Mouse (Mus musculus) G1E (cell line): Measurements from ENCODE around the gene Mycbpap. TPM values are rescaled to one million over a fixed set of nuclear protein-coding genes. Genes with fewer than 3 reads are reported as not detected.

Source experiments
- ATAC-seq: 2 replicates; pipeline ENCODE4 v1.8.0; 2016; ENCODE audit warnings: mild to moderate bottlenecking; ENCODE audit not compliant: insufficient number of reproducible peaks, poor library complexity, low FRiP score, severe bottlenecking; ENCODE audit errors: extremely low read depth
- DNase-seq: peaks from one replicate; pipeline ENCODE4 v3.0.0; 2012; ENCODE audit warnings: low spot score
- H3K27me3 ChIP-seq: 2 replicates; pipeline ENCODE4 v1.6.1; 2012; ENCODE audit warnings: mild to moderate bottlenecking, low read length, inconsistent platforms; ENCODE audit not compliant: insufficient read depth
- H3K36me3 ChIP-seq: replicated peaks from 2 replicates; pipeline ENCODE3; 2012; ENCODE audit warnings: mild to moderate bottlenecking, inconsistent platforms
- H3K4me1 ChIP-seq: 2 replicates; pipeline ENCODE4 v1.6.1; 2012; ENCODE audit warnings: low read depth, low read length, inconsistent platforms, mixed read lengths; ENCODE audit not compliant: insufficient read depth
- H3K4me3 ChIP-seq: 2 replicates; pipeline ENCODE4 v1.5.1; 2012; ENCODE audit warnings: low read depth, mild to moderate bottlenecking, inconsistent platforms, low read length, moderate library complexity, mixed read lengths
- H3K9me3 ChIP-seq: replicated peaks from 2 replicates; pipeline ENCODE4 v1.6.1; 2012; ENCODE audit warnings: inconsistent platforms
- CTCF ChIP-seq: IDR thresholded peaks from 2 replicates; pipeline ENCODE4 v1.5.1; 2012; ENCODE audit warnings: low read depth, low read length, inconsistent platforms, mixed read lengths
- GATA1 ChIP-seq: IDR thresholded peaks from 2 replicates; pipeline ENCODE4 v1.6.1; 2012; ENCODE audit warnings: borderline replicate concordance, low read length, inconsistent platforms, mixed read lengths
- GATA2 ChIP-seq: IDR thresholded peaks from 2 replicates; pipeline ENCODE4 v1.6.1; 2012; ENCODE audit warnings: low read depth, low read length, inconsistent platforms, borderline replicate concordance
- POLR2AphosphoS5 ChIP-seq: IDR thresholded peaks from 2 replicates; pipeline ENCODE4 v1.6.1; 2012; ENCODE audit warnings: low read depth, low read length, inconsistent platforms; ENCODE audit not compliant: insufficient replicate concordance
- TAL1 ChIP-seq: conservative IDR thresholded peaks from 2 replicates; pipeline ENCODE4 v1.6.1; 2012; ENCODE audit warnings: low read depth, low read length, inconsistent platforms, mixed read lengths
- polyA plus RNA-seq: library from polyadenylated mRNA; stranded (reverse); fragments of >175 nt; gene quantifications from 2 replicates; pipeline ENCODE4 v1.2.3, GENCODE M21; 2012
- total RNA-seq, 2 experiments: library from RNA; stranded (forward) in 1 of 2; stranded (reverse) in 1 of 2; fragments of 200-1000 nt in 1 of 2; fragments of >200 nt in 1 of 2; fragmentation: Nextera tagmentation in 1 of 2; gene quantifications; 2 replicates each; pipeline ENCODE4 v1.2.3; 2014 to 2017

The Mycbpap gene
- total and polyA plus RNA-seq, 3 experiments = not detected

GRCm38 (mm10) chr11:94563821-94564220, 42.3 kb upstream of the Mycbpap start:
- Histone ChIP-seq H3K36me3 (no peaks in the 10 kb centered on the region), H3K4me3 (no peak overlapping the region)
- no peak for DNase-seq

GRCm38 (mm10) chr11:94563383-94563782, 41.8 kb upstream of the Mycbpap start:
- no peak for ATAC-seq
- Histone ChIP-seq H3K27me3 (peaks cover 30% of the 10 kb centered on the region; the same call in 1 of the 2 replicates), H3K4me3 (no peak overlapping the region), H3K9me3 (no peaks in the 10 kb centered on the region), H3K36me3 (no peaks in the 10 kb centered on the region), H3K4me1 (no peaks in the 10 kb centered on the region)
- no peak for TF ChIP-seq CTCF
- no peak for TF ChIP-seq GATA1
- DNase-seq = no peak

More at GRCm38 (mm10) chr11:94563821-94564220, 42.3 kb upstream of the Mycbpap start:
- H3K27me3 ChIP-seq = peaks cover 30% of the 10 kb centered on the region; the same call in 1 of the 2 replicates
- TF ChIP-seq POLR2AphosphoS5 = no peak
- TF ChIP-seq TAL1 = no peak
- no peak for TF ChIP-seq GATA2
- no peak for TF ChIP-seq CTCF
- TF ChIP-seq GATA1 = no peak
- no peaks in the 10 kb centered on the region for H3K9me3 ChIP-seq
- no peaks in the 10 kb centered on the region for H3K4me1 ChIP-seq
- ATAC-seq = no peak

- DNase-seq = no peak
- Histone ChIP-seq H3K9me3 (no peaks in the 10 kb centered on the region), H3K27me3 (no peaks in the 10 kb centered on the region), H3K4me3 (no peak overlapping the region), H3K4me1 (no peaks in the 10 kb centered on the region), H3K36me3 (no peaks in the 10 kb centered on the region)
- no peak for TF ChIP-seq GATA1
- no peak for TF ChIP-seq CTCF
- no peak for TF ChIP-seq TAL1
- no peak for ATAC-seq
Measured at GRCm38 (mm10) chr11:94558226-94558625, 36.7 kb upstream of the Mycbpap start.

- Histone ChIP-seq H3K4me3 (no peak overlapping the region), H3K36me3 (peaks cover 13% of the 10 kb centered on the region), H3K4me1 (peaks cover 23% of the 10 kb centered on the region), H3K9me3 (no peaks in the 10 kb centered on the region), H3K27me3 (peaks cover 8% of the 10 kb centered on the region; the same call in 1 of the 2 replicates)
- ATAC-seq (no peak), DNase-seq (no peak)
- TF ChIP-seq GATA2 (no peak), CTCF (no peak), TAL1 (no peak), POLR2AphosphoS5 (no peak), GATA1 (no peak)
Measured at GRCm38 (mm10) chr11:94550442-94550744, 28.9 kb upstream of the Mycbpap start.

GRCm38 (mm10) chr11:94549691-94550441, 28.3 kb upstream of the Mycbpap start:
- Histone ChIP-seq H3K4me1 (peaks cover 23% of the 10 kb centered on the region), H3K36me3 (peaks cover 14% of the 10 kb centered on the region), H3K4me3 (no peak overlapping the region), H3K9me3 (no peaks in the 10 kb centered on the region), H3K27me3 (peaks cover 8% of the 10 kb centered on the region; the same call in 1 of the 2 replicates)
- no peak for TF ChIP-seq TAL1
- no peak for TF ChIP-seq POLR2AphosphoS5
- TF ChIP-seq GATA1 = no peak
- no peak for TF ChIP-seq GATA2
- no peak for TF ChIP-seq CTCF
- DNase-seq (no peak), ATAC-seq (no peak)

GRCm38 (mm10) chr11:94548888-94549690, 27.5 kb upstream of the Mycbpap start, which contains the start of gene Rsad1:
TSS of gene Rsad1 (minus strand) at chr11:94549255.
- Histone ChIP-seq H3K4me3 (peak within 1 kb of the TSS; percentile 74), H3K36me3 (peaks cover 22% of the 10 kb centered on the region), H3K9me3 (no peaks in the 10 kb centered on the region), H3K27me3 (peaks cover 8% of the 10 kb centered on the region; the same call in 1 of the 2 replicates), H3K4me1 (peaks cover 23% of the 10 kb centered on the region)
- TF ChIP-seq TAL1 (no peak), CTCF (peak; percentile 74)
- DNase-seq (peak; percentile 89), ATAC-seq (peak; percentile 84)
